Mouse (Mus musculus): ENCODE measurements at regions not wholly inside any gene's neighbourhood (a gene's known extent, or its start where the extent isn't known, plus 50 kb on each side); places are given as distances from the start of the nearest gene placed in this dataset.

DNA sequence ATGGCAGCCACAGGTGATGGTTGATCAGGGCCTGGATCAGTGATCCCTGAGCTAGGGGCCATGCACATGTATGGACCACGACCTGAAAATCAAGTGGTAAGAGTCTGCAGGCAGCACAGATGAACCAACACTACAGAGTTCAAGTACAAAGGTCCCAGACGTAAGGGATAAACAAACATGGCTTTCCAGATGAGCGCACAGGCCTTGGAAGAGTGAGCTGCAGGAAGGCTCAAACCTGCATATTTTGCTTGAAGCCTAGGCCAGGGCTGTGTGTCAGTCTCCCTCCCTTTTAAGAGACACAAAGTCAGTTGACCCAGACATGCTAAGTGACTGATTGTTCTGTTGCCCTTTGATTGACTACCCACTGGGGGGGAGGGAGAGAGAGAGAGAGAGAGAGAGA lies 107.2 kb upstream of the Stc2 start:
- Histone ChIP-seq H3K9me3 (no peaks in the 10 kb centered on the region), H3K27me3 (no peaks in the 10 kb centered on the region), H3K4me3 (replicated peaks) (no peak overlapping the region), H3K4me2 (no peak overlapping the region), H3K27ac (no peak overlapping the region), H3K9ac (replicated peaks) (no peak overlapping the region), H3K4me1 (replicated peaks) (no peaks in the 10 kb centered on the region), H3K36me3 (no peaks in the 10 kb centered on the region)
- 76% methylated on average over 3 of the region's 3 CpGs for WGBS
- ATAC-seq (ENCODE audit: insufficient number of reproducible peaks, insufficient read depth, low FRiP score, low TSS enrichment, low read depth): no peak

DNA sequence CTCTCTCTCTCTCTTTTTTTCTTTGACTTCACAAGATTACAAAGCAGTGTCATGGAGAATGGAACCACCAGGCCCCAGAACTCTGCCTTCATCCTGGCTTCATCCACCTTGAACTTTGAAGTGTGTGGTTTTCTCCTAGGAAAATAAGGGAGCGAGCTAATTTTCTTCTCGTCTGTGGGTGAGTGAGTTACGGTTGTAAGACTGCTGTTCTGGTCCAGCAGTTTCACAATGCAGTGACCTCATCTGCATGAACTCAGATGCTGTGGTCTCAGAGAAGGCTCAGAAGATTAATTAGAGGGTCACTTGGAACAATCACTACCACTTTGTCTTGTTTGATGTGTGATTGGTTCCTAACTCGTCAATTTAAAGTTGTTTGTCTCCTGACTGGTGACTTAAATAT lies 103.1 kb upstream of the Stc2 start:
- Histone ChIP-seq H3K27me3 (no peaks in the 10 kb centered on the region), H3K9ac (replicated peaks) (no peak overlapping the region), H3K4me3 (replicated peaks) (no peak overlapping the region), H3K4me2 (no peak overlapping the region), H3K27ac (no peak overlapping the region), H3K4me1 (replicated peaks) (no peaks in the 10 kb centered on the region), H3K36me3 (no peaks in the 10 kb centered on the region), H3K9me3 (no peaks in the 10 kb centered on the region)
- no peak for ATAC-seq (ENCODE audit: insufficient number of reproducible peaks, insufficient read depth, low FRiP score, low TSS enrichment, low read depth)
- 69% methylated on average over 4 of the region's 4 CpGs for WGBS

DNA sequence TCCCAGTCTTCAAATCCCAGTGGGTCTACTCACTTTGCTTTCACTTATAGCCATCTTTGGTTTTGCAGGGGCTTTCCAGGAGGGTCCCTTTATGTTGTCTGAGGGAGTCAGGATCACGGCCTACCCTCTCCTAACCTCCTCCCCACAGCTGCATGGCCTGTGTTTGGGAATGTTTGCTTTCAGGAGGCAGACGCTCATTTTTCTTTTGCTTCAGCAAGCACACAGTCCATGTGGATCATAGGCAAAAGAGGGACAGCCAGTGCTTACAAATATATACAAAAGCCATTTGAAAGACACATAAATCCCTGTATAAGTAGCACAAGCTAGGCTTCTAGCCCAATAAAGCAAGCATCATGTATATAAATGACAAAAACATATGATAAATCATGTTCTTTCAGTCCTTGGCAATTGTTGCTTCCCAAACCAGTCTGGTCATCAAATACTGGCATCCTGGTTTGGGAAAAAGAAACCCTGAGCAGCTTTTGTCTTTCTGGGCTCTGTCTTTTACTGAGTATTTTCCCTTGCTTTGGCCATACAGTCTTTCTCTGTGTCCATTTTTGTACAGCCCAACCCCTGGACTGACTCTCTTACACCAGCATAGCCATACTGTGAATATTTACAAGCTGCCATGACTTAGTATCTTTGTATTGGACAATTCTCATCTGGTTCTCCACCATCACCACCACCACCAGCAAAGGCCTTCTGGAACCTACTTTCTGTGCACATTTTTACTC lies 101.0 kb upstream of the Stc2 start:
- WGBS: 82% methylated on average over 2 of the region's 2 CpGs
- Histone ChIP-seq H3K27me3 (no peaks in the 10 kb centered on the region), H3K36me3 (no peaks in the 10 kb centered on the region), H3K4me1 (replicated peaks) (no peaks in the 10 kb centered on the region), H3K9me3 (no peaks in the 10 kb centered on the region), H3K4me2 (no peak overlapping the region), H3K27ac (no peak overlapping the region), H3K9ac (replicated peaks) (no peak overlapping the region), H3K4me3 (replicated peaks) (no peak overlapping the region)
- no peak for ATAC-seq (ENCODE audit: insufficient number of reproducible peaks, insufficient read depth, low FRiP score, low TSS enrichment, low read depth)

DNA sequence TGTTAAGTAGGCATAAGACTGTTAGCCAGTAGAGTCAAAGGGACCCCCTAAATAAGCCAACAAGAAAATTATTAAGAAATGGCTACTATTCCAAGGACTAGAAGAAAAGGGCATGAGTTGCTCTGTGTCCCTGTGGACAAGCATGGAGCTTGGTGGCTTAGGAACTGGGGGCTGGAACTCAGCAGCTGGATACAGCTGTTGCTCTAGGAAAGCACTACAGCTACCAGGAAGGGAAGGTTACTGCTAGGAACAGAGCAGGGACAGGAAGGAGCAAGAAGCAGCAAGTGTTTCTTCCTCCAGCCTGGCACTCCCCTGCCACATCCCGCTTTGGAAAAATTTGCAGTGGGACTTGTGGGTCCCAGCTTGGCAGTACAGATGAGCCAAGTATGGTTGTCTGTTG lies 95.0 kb upstream of the Stc2 start:
- Histone ChIP-seq H3K9ac (replicated peaks) (no peak overlapping the region), H3K4me3 (replicated peaks) (no peak overlapping the region), H3K27me3 (no peaks in the 10 kb centered on the region), H3K4me2 (no peak overlapping the region), H3K36me3 (no peaks in the 10 kb centered on the region), H3K27ac (no peak overlapping the region), H3K4me1 (replicated peaks) (no peaks in the 10 kb centered on the region), H3K9me3 (no peaks in the 10 kb centered on the region)
- WGBS: 72% methylated on average over 1 of the region's 1 CpGs
- no peak for ATAC-seq (ENCODE audit: insufficient number of reproducible peaks, insufficient read depth, low FRiP score, low TSS enrichment, low read depth)

DNA sequence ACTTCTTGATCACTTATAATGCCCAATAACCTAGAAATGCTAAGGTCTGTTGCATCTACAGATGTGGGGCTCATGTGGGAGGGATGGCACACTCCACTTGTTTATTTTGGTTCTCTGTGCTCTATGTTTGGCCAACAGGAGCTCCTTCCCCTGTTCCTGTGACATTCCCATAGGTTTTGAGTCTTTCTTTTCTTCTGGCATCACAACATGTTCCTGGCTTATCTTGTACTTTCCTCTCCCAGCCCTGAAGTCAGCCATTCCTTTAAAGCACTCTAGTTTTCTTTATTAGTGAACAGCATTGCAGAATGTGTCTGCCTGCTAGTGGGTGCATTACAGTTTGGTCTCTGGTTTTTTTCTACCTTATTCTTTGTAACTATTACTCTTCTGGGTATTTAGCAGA lies 92.6 kb upstream of the Stc2 start:
- H3K9ac ChIP-seq (replicated peaks): no peak overlapping the region
- no peaks in the 10 kb centered on the region for H3K4me1 ChIP-seq (replicated peaks)
- no peaks in the 10 kb centered on the region for H3K36me3 ChIP-seq
- no peaks in the 10 kb centered on the region for H3K9me3 ChIP-seq
- ATAC-seq (ENCODE audit: insufficient number of reproducible peaks, insufficient read depth, low FRiP score, low TSS enrichment, low read depth): no peak
- no peaks in the 10 kb centered on the region for H3K27me3 ChIP-seq
- no peak overlapping the region for H3K27ac ChIP-seq
- no peak overlapping the region for H3K4me2 ChIP-seq
- H3K4me3 ChIP-seq (replicated peaks): no peak overlapping the region

DNA sequence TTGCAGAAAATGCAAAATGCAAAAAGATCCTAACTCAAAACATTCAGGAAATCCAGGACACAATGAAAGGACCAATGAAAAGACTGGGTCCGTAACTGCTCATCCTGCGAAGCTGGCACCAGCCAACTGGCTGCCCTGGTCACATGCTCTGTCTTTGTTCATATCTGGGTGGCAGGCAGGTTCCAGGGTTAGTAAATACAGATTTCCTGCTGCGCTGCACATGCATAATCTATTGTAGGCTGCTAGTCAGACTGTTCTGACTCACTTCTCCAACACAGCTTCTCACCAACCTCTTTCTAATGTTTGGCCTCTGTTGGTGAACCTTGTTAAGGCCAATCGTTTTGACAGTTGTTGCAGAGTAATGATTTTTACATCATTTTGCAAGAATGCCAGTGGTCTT lies 92.0 kb upstream of the Stc2 start:
- H3K4me3 ChIP-seq (replicated peaks): no peak overlapping the region
- 86% methylated on average over 4 of the region's 4 CpGs for WGBS
- no peak for ATAC-seq (ENCODE audit: insufficient number of reproducible peaks, insufficient read depth, low FRiP score, low TSS enrichment, low read depth)
- H3K9ac ChIP-seq (replicated peaks): no peak overlapping the region
- no peaks in the 10 kb centered on the region for H3K36me3 ChIP-seq
- H3K4me2 ChIP-seq: no peak overlapping the region
- H3K27me3 ChIP-seq: no peaks in the 10 kb centered on the region
- no peak overlapping the region for H3K27ac ChIP-seq
- no peaks in the 10 kb centered on the region for H3K4me1 ChIP-seq (replicated peaks)
- no peaks in the 10 kb centered on the region for H3K9me3 ChIP-seq

DNA sequence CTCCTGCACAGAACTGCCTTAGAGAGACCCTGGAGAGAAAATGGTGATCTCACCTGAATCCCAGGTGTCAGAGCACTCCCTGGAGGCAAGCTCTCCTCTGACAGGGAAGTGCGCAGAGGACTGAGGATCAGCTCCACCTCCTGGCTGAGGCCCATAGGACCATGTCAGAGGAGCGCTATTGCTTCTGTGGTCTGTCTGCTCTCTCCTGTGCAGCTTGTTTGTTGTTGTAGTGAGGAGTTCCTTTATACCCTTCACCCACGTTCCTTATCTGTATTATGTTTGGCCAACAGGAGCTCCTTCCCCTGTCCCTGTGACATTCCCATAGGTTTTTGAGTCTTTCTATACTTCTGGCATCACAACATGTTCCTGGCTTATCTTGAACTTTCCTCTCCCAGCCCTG lies 91.5 kb upstream of the Stc2 start:
- Histone ChIP-seq H3K4me1 (replicated peaks) (no peaks in the 10 kb centered on the region), H3K9me3 (no peaks in the 10 kb centered on the region), H3K27me3 (no peaks in the 10 kb centered on the region), H3K9ac (replicated peaks) (no peak overlapping the region), H3K36me3 (no peaks in the 10 kb centered on the region), H3K27ac (no peak overlapping the region), H3K4me2 (no peak overlapping the region), H3K4me3 (replicated peaks) (no peak overlapping the region)
- ATAC-seq (ENCODE audit: insufficient number of reproducible peaks, insufficient read depth, low FRiP score, low TSS enrichment, low read depth): no peak
- WGBS: 72% methylated on average over 3 of the region's 3 CpGs

DNA sequence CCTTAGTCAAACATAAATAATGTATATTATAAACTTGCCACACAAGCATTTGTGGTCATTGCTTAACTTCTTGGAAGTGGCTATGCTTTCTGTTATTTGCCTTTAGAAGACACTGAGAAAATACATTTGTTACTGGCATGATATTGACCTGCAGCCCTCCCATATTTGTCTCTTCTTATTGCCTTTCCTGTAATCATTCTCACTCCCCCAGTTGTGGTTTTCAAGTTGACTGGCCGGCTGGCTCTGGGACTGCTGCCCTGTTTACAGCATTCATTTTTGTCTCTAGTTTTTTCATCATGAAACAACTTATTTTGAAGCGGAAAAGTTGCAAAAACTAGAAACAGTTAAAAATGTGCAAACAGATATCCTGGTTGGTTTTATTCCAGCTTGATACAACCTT lies 57.5 kb upstream of the Stc2 start:
- H3K4me3 ChIP-seq (replicated peaks): no peak overlapping the region
- no peaks in the 10 kb centered on the region for H3K27me3 ChIP-seq
- H3K27ac ChIP-seq: no peak overlapping the region
- 93% methylated on average over 2 of the region's 2 CpGs for WGBS
- H3K4me1 ChIP-seq (replicated peaks): no peaks in the 10 kb centered on the region
- no peak overlapping the region for H3K9ac ChIP-seq (replicated peaks)
- ATAC-seq (ENCODE audit: insufficient number of reproducible peaks, insufficient read depth, low FRiP score, low TSS enrichment, low read depth): no peak
- no peaks in the 10 kb centered on the region for H3K9me3 ChIP-seq
- no peak overlapping the region for H3K4me2 ChIP-seq
- no peaks in the 10 kb centered on the region for H3K36me3 ChIP-seq

All from limb, embryonic 12.5 days (tissue).